Mouse (Mus musculus) kidney, postnatal 14 days (tissue): ENCODE measurements around the gene Anapc15.

Source experiments
- DNase-seq: peaks from one replicate; pipeline ENCODE4 v3.0.0; 2022; ENCODE audit warnings: mixed read lengths

Anapc15 gene

DNA sequence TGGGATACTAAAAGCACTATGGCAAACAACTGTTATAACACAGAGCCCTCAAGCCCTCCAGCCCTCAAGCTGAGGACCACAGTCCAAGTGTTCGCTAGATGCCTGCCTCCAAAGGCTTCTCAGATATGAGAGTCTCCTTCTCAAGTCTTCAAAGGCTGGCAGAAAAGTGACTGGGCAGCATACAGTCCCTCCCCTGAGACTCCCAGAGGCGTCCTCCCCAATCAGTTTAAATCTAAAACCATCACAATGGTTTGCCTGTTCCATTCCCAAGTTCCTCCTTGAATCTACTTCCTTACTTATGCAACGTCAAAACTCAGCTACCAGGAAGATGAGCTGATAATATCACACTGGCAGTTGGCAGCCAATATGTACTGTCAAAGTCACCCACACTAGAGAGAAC, at the start of gene Anapc15:
Gene Anapc15 (plus strand): TSS at position 301 of the 400 bp plus-strand sequence.
- no peak for DNase-seq

DNA sequence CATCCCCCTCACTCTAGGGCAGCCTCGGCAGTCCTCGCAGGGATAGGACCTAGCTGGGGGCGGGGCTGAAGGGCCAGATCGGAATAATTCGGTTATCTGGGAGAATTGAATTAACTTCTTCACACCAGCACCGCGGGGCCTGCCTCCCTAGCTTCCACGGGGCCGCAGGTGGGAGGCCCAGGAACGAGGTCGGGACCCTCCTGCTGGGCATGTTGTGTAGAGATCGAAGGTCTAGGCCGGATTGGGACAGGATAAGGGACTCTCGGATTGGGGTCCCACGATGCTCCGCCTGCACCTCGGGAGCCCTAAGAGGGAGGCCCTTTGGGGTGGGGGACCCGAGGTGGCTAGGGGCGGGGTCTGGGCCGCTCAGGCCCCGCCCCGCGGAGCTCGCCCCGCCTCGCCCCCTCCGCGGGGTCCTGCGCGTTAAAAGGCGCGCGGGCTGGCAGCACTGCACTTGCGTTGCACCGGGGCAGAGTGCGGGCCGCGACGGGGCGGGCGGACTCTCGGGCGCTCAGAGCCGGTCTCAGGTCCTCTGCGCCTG, 45.6 kb upstream of the Anapc15 start, which contains the start of gene Phox2a:
Gene Phox2a (plus strand): TSS at position 453 of the 541 bp plus-strand sequence.
- no peak for DNase-seq

DNA sequence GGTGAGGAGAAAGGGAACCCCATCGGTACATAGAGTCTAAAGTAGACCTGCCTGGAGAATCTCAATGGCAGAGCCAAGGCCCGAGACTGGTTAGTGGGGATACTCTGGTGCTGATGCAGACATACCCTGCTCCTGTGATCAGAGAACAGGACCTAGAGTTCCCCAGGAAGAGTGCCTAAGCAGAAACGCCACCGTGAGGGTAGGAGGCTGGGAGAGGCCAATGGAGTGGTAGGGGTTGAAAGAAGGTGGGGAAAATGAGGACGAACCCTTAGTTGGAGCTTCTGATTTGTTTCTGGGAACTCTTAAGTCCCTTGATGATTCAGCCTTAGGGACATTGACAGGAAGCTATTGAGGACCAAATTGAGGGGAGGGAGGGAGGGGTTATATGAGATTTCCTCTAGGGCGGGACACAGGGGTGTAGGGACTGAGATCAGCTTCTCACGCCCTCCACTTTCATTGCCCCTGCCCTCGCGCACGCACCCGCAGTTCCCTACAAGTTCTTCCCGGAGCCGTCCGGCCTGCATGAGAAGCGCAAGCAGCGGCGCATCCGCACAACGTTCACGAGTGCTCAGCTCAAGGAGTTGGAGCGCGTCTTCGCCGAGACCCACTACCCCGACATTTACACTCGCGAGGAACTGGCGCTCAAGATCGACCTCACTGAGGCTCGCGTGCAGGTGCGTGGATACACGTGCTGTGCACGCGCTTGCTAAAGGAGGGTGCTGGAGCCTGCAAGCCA, 43.1 kb upstream of the Anapc15 start:
- DNase-seq, result no peak

DNA sequence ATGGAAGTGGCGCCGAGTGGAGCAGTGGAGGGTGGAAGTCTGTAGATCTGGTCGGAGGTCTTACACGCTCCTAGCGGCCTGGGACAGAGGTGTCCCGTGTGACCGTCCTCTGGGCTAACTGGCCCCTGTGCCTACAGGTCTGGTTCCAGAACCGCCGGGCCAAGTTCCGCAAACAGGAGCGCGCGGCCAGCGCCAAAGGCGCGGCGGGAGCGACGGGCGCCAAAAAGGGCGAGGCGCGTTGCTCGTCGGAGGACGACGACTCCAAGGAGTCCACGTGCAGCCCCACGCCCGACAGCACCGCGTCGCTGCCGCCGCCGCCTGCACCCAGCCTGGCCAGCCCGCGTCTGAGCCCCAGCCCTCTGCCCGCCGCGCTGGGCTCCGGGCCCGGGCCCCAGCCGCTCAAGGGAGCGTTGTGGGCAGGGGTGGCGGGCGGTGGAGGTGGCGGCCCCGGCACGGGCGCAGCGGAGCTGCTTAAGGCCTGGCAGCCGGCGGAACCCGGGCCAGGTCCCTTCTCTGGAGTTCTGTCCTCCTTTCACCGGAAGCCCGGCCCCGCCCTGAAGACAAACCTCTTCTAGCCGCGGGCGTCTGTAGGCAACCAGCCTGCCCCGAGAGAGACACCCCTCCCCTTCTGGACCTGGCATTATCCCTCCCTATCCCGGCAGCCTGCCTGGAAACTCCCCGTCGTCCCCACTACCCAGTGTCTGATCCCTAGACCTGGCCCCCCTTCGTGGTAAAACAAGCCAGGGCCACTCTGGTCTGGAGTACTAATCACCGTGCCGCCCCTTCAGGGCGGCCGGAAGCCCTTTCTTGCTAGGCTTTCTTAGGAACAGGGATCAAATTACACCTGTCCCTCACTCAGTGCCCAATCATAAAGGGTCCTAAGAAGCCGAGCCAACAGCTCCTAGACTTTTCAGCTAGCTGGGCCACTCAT, 41.7 kb upstream of the Anapc15 start:
- peak; percentile 60 for DNase-seq

DNA sequence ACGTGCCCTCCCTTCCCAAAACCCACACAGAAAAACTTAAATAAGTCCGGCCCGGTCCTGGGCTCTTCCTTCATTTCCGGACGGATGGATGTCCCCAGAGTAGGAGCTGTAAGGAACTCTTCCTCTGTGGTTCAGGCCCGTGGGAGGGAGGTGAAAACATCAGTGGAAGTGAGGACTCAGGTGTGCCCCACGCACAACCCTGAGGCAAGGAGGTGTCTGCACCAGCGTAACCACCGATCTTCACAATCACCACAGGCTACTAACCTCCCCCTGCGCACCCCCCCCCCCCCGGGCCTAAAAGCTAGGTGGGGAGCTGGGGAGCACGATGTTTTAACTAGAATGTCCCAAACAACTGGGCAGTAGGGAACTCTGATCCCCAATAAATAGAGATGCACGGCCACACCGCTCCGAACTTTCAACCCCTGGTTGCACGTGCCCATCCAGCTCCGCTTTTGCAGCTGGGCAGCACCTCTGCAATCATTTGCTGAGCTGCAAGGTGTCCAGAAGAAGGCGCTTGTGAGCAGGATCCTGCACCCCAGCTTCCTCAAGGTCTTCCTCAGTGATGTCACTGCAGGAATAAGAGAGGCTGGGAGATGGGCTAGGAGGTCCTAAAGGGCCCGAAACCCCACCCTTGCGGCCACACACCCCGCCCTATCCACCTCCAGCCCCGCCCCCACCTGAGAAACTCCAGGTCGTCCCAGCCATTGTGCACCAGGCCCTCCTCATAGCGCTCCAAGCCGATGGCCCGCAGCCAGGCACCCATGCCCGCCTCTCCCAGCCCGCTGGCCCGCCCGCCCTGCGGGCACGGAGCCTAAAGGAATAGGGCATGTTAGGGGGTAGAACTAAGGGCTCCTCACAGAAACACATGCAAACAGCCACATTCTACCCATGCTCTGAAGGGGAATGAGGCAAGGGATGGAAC, 40.4 kb upstream of the Anapc15 start:
- peak; percentile 64 for DNase-seq

DNA sequence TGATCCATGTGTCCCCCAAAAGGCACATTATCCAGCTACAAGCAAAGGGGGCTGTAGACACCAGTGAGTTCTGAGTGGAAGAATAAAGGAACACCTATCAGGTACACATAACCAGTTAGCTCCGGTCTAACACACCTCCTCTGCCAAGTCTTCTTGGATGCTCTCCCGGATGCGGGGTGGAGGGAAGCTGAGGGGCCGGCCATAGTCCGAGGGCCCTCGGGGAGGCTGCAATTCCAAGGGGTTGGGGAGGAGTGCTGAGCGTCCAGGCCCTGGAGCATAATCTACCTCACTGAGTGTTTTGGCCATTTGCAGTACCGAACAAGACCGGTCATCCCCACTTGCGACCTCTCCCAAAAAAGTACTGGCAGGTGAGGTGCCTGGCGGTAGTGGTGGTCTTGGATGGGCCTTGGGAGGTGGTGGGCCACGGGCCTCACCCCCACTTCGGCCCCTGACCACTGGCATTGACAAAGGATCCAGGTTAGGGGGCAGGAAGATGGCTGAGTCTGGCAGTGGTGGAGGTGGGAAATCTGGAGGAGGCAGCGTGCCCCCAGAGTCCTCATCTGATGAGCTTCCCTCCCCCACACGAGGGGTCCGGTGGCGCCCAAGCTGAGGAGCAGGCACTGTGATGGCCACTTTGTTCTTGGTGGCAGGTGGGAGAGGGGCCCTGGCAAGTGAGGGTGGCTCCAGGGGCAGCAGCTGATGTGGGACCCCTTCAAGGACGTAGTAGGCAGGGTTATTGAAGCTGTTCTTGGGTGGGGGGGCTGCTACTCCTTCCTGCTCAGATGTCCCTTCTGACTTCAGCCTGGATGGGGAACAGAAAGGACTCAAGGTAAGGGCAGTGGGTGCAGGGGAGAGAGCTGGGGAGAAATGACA, 39.5 kb upstream of the Anapc15 start:
- peak; percentile 61 for DNase-seq

DNA sequence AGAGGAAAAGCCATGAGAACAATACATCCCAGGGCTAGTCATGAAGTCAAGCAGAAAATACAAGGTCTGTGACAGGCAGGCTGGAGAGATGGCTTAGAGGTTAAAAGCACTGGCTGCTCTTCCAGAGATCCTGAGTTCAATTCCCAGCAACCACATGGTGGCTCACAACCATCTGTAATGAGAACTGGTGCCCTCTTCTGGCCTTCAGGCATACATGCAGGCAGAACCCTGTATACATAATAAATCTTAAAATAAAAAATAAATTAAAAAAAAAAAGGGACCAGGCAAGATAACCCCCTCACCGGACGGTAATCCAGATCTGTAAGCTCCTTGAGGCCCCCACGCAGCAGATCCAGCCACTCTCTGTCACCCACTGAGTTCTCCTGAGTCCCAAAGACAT, 33.1 kb upstream of the Anapc15 start:
- DNase-seq, result no peak

DNA sequence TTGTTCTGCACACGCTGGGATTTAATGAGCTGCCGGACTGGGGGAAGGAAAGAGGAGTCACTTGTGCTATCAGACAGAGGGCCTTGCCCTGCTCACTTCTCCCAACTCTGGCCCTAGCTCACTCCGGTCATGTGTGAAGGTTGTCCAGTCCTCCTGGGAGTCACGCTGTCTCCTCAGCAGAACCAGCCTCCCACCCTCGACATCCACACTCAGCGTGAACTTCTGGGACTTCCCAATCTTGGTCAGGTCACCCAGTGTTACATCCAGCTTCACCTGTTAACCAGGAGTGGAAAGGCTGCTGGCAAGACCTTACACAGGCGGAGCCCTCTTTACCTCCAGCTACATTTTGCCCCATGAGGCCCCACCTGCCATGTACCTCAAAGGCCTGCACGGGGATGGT, 32.1 kb upstream of the Anapc15 start:
- DNase-seq, result no peak

DNA sequence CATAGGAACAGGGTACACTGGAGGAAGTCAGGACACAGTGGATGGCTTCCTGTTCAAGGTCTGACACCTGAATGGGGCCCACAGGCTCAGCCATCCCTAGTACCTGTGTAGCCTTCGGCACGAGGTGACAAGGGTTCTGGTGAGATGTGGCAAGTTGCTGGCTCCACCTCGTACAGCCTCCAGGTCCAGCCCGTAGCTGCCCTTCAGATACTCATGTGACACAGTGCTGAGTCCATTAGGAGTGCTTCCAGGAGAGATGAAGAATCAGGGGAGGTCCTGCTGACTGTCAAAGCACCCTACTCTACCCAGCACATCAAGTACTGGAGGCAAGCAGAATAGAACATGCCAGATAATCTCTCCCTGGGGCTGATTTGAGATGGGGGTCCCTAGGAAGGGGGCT, 31.1 kb upstream of the Anapc15 start:
- no peak for DNase-seq

DNA sequence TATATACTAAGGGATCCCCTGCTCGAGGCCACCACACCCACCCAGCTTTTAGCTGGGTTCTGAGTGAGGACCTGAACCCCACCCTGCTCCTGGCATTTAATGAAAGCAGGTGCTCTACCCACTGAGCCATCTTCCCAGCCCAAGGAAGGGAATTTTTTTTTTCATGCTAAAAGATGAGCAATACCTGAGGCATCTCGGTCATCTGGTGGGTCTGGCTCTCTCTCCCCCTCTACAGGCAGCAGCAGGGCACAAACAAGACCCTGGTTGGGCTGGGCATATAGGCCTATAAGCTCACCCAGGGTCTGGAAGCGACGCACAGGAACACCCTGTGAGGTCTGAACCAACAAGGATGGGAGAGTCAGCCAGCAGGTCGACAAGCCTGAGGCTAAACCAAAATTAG, 30.2 kb upstream of the Anapc15 start:
- DNase-seq, result no peak

DNA sequence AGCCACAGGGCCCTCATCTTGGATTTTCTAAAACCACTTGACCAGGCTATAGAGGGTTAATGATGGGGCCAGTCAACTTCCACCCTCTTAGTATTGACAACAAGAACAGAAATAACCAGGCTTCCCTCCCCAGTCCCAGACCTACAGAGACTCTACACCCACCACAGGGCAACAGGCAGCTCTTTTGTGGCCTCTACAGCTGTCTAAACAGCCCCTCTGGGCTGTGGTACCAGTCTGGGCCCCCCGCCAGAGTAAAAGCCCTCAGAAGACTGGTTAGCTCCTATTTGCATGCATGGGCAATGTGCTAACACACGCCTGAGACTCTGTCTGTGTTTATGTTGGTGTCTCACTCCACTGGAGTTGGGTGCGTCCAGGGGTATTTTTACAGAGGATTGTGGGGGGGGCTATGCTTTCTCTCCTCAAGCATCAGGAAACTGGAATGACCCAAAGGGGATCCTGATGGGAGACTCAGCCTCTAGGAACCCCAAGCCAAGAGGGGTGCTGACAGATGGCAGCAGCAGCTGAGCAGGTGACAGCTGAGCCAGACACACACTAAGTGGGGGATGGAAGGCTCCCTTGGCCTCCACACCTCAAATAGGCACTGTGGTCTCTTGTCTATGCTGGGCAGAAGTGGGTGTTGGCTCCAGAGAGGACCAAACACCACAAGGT, 29.5 kb upstream of the Anapc15 start:
- no peak for DNase-seq

DNA sequence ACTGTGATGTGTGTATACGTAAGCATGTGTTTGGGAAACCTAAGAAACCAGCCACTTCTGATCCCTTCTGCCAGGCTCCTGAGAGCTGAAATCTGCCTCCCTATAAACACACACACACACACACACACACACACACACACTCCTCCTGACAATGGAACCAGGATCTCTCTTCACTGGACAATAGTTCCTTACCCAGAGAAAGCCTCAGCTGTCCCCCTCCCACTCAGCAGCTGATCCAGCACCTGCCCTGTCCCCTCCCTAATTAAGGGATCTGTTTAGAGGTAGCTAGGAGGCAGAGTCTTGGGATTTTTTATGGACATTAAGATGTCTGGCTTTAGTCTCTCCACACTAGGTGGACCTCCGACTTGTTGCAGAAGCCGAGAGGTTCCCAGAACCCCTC, 28.6 kb upstream of the Anapc15 start:
- DNase-seq, result no peak

DNA sequence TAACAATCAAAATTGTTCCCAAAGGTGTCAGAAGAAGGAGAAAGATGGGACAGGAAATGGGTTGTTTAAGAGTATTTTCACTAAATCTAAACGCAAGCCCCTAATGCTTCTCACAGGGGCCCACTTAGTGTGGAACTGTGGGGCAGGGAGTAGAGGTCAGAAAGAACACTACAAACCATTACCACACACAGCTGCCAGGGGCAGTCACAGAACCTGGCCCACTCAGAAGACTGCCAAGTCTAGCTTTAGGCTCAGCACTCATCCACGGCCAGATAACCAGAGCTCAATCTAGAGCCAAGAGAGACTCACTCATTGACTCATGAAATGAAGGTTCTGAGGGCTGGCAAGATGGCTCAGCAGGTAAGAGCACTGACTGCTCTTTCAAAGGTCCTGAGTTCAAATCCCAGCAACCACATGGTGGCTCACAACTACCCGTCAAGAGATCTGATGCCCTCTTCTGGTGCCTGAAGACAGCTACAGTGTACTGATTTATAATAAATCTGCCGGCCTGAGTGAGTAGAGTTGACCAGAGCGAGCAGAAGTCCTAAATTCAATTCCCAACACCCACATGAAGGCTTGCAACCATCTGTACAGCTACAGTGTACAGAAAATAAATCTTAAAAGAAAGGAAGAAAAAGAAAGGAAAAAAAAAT, 27.9 kb upstream of the Anapc15 start:
- no peak for DNase-seq

DNA sequence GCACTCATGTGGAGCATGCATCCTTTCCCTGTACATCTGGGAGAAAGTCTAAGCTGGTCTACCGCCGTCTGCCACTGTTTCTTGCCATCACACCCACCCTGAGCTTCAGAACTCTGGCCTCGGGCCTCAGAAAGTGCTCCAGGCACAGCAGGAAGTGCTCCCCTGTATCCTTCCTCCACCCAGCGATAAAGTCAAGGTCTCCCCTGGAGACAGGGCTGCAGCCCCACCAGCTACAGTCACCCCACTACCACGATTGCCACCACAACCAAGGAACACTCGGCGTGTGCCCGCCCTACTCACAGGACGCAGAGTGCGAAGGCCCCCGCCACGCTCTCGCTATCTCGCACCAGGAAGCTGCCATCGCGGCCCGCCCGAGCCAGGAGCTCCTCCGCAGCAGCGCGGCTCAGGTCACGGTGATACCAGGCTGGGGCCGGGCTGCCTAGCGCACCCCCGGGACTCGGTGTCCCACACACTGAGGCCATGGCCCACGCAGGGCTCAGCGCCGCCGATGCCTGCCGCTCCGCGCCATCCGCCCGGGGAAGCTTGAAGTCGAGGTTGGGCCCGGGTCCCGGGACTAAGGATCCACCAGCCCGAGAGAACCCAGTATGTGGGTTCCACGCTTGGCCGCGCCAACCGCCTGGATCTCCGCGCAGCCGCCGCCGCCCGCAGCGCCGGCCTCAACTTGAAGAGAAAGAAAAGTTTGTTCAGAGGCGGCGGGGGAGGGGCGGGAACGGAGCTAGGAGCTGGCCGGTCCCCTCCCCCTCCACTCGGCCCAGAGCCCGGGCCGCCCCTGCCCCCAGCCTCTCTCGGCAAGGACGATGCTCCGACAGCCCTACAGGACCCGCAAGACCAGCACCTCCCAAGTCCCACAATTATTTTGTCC, 27.0 kb upstream of the Anapc15 start:
- DNase-seq, result peak; percentile 86

DNA sequence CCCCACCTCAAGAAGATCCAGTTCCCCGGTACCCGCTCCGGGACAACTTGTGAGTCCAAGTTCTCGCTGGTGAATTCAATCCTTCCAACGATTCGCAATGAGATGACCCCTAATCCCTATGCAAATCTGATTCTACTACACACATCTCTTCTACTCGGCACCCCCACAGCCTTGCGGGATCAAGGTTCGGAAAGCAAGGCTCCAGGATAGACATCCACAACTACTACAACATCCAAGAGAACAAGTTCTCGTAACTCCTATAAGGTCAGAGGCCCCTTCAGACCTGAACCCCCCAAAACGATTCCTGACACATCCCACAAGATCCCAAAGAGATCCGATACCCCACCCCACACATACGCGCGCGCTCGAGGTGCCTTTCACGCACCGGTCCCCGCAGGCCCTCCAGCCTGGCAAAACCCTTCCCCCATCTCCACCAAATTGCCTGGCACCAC, 26.3 kb upstream of the Anapc15 start:
- DNase-seq, result peak; percentile 46

DNA sequence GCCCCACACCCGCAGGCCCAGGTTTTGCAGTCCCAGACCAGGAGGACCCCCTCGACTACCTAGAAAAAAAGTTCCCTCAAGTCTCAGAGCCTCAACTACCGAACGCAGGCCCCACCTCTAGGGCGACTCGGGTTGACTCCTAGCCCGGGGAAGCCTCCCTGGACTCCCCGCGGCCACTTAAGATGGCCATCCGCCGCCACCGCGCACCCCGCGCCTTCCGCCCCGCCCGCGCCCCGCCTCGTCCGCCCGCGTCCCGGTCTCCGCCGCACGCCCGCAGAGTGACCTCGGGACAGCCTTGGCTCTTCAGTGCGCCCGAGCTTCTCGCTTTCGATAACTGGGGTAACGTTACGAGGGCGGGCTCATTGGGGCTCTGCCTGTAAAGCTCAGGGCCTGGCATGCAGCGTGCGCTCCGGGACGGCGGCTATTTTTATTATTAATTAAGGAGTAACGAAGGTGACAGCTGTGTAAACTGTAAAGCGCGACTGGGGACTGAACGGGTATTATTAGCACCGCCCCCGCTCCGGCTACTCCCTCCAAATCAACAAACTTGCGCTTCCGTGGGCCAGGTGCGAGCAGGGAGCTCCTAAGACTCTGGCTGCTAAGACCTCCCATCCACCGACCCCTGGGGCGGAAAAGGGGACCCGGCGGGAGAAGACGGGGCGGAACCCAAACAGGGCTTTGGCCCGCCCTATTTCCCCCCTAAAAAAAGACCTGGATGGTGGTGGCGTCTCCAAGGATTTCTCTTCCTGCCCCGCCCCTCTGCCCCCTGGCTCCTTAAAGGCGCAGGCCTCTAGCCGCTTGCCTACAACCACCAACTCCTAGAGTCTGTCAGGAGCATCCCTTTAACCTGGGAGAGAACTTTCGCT, 25.7 kb upstream of the Anapc15 start, which contains the start of gene Inppl1:
Gene Inppl1 (minus strand): TSS at position 624 of the 866 bp plus-strand sequence.
- DNase-seq, result peak; percentile 96

DNA sequence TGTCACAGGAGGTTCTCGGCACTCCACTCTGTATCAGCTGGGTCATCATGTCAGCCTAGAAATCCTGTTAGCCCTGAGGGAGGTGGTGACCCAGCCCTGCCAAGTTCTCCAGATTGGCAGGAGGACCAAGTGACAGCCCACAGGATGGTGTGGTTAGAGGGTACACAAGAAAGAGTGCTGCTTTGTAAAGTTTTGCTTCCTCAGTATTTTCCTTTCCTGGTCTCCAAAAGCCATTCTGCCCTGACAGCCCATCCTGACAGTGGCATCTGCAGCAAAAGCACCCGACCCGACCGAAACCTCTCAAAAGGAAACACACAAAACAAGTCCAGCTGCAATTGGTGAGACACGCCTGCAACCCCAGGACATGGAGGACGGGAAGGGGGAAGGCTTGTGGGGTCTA, 19.3 kb upstream of the Anapc15 start:
- no peak for DNase-seq

DNA sequence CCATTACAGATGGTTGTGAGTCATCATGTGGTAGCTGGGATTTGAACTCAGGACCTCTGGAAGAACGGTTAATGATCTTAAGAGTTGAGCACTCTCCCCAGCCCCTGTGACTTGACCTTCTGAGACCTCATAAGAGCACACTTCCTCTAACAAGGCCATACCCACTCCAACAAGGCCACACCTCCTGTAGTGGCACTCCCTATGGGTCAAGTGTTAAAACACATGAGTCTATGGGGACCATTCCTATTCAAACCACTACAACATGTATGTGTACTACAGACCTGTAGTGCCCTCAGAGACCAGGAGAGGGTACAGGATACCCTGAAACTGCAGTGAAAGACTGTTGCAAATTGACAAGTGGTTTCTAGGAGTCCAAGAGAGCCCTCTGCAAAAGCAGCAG, 15.6 kb upstream of the Anapc15 start:
- DNase-seq, result no peak
